Mouse (Mus musculus): ENCODE data around the gene 6030408B16Rik.

6030408B16Rik gene

DNA sequence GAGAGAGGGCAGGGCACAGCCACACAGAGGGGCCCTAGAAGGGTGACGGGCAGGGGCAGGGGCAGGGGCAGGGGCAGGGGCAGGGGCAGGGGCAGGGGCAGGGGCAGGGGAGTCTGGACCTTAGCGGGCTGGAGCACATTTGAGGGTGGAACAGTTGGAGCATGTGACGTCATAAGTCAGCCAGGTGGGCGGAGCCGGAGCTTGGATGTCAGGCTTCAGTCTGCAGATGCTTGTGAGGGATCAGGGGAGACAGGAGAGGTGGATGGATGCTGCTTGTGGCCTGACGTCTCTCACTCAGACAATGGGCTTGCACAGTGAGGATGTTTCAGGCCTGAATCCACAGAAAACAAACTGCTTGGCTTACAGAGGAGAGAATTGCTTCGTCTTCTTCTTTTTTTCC, 5.5 kb downstream of the 6030408B16Rik start:
- no peak for DNase-seq

DNA sequence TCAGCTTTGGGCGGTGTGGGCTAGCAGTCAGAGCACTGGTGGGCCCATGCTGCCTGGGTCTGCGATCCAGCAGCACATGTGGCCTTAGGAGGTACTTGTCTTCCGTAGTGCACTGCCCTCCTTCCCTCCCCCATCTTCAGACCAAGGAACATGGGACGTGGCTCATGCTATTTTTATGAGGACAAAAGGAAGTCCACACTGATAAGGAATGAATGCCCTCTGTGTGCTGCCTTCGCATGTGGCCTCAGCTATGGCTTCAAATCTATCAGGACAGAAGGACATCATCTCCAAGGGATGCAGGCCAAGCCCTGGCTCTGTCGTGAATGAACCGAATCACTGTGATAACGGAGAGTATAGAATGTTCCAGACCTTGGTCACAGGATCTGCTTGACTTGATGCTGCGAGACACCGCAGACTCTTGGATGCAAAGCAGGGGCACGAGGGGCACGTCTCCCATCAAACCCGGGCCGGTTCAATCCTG, 6.5 kb downstream of the 6030408B16Rik start:
- DNase-seq = no peak

DNA sequence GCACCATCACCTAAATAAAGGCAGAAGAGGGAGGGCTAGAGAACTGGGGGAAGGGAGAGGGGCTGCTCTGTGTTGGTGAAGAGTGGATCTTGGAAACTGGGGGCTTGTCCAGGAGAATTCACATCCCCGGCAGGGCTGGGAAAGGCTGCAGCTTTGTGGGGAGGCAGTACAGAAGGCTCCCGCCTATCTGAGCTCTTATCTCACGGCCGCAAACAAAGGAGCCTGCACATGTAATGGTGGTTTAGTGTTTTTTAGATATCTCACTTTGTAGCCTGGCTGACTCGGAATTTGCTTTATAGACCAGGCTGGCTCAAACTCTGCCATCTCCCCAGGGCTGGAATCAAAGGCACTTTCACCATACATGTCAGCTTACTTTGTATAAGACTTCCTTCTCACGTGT, 7.1 kb downstream of the 6030408B16Rik start:
- DNase-seq = no peak

DNA sequence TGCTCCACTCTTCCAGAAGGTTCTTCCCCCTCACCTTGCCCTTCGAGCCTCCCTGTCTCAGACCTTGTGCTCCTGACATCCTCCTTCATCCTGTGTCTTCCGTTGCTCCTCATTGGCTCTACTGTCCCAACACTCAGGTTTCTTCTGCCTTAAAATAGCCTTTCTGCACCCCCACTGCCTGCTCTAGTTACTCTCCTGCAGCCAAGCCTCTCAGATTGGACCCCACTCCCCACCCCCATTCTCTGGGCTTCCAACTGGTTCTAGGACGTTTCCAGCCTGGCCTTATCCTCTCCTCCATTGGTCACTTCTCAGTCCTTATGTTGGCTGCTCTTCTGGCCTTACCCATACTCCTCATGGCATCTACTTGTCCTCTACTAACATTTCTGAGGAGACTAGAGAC, 9.2 kb downstream of the 6030408B16Rik start:
- DNase-seq = no peak

DNA sequence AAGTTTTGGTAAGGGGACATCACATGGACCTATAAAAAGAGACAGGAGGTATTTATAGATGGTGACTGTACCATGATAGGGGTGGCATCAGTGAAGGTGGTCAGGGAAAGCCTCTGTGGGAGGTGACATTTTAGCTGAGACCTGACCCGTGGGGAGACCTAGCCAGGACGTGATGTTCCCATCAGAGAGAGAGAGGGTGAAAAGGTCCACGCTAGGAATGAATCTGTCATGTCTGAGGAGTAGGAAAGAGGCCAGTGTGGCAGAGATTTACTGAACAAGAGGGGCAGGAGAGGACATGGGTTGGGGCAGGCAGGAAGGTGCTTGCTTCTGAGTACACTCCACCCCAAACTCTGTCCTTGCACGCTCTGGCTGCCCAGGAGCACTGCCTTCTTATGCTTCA, 10.8 kb downstream of the 6030408B16Rik start:
- no peak for DNase-seq

- DNase-seq = peak; percentile 40
Measured at GRCm38 (mm10) chr15:101306459-101306858, 13.4 kb downstream of the 6030408B16Rik start.

- no peak for DNase-seq
Measured at GRCm38 (mm10) chr15:101308440-101309348, 15.7 kb downstream of the 6030408B16Rik start.

GRCm38 (mm10) chr15:101309493-101309892, 16.5 kb downstream of the 6030408B16Rik start:
- no peak for DNase-seq

- peak; percentile 48 for DNase-seq
Measured at GRCm38 (mm10) chr15:101311087-101311770, 18.2 kb downstream of the 6030408B16Rik start.

GRCm38 (mm10) chr15:101312006-101312405, 19.0 kb downstream of the 6030408B16Rik start:
- no peak for DNase-seq

- no peak for DNase-seq
Measured at GRCm38 (mm10) chr15:101315378-101315777, 22.4 kb downstream of the 6030408B16Rik start.

DNA sequence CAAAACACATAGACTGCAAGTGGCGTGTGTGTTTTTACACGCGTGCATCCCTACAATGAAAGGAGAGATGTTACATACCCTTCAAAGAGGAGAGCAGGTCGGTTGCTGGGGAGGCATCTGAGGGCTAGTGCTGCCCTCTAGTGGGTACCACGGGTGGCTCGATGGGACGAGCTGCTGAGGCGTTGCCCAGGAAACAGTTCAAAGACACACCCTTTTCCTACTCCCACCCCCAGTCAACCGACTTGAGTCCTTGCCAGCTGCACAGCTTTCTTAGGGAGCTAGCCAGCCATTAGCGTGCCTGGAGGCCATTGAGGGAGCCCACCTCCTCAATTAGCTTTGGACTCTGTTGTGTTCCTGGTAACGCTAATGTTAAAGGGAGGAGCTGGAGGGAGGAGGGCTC, 22.8 kb downstream of the 6030408B16Rik start:
- DNase-seq = peak; percentile 90

GRCm38 (mm10) chr15:101316279-101316912, 23.4 kb downstream of the 6030408B16Rik start:
- no peak for DNase-seq

GRCm38 (mm10) chr15:101316913-101317813, 24.2 kb downstream of the 6030408B16Rik start:
- no peak for DNase-seq

GRCm38 (mm10) chr15:101317814-101318500, 24.9 kb downstream of the 6030408B16Rik start:
- no peak for DNase-seq

GRCm38 (mm10) chr15:101318889-101319765, 26.1 kb downstream of the 6030408B16Rik start:
- DNase-seq = no peak

DNA sequence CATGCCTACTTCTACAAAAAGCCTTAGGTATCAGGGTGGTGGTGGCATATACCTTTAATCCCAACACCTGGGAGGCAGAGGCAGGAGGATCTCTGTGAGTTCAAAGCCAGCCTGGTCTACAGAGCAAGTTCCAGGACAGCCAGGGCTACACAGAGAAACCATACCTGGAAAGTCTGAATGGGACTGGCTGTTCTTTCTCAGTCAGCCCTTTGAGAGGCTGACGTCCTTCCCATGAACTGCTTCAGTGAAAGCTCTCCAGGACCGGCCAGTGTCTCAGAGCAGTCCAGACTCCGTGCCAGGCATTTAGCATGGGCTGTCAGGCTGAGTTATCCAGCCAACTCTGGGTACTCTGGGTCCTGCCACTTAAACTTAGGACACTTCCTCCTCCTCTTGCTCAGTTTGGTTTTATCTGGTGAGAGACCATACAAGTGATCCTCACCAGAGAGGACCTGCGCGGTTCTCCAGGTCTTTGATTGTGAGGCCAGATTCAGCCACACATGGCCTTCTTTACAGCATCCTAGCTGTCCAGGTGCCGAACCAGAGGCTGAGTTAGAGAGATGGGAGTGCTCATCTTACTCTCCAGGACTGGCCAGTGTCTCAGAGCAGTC, 27.1 kb downstream of the 6030408B16Rik start:
- no peak for DNase-seq

GRCm38 (mm10) chr15:101320618-101321041, 27.6 kb downstream of the 6030408B16Rik start:
- DNase-seq = no peak

DNA sequence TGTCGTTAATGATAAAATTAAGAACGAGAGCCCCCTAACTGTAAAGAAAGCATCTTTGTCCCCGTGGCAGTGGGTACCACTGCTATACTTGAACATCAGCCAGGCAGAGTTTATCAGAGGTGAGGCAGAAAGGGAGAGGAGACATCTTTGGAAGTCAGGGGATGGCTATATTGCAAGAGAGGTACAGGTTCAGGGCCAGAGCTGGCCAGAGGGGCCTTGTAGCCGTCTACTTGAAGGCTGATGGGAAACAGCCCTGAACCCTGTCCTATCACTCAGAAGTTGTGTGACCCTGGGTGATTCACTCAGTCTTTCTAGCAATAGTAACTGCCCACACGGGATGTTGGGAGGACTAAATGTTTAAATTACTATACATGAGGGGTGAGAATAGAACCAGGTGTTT, 28.1 kb downstream of the 6030408B16Rik start:
- no peak for DNase-seq

GRCm38 (mm10) chr15:101322106-101322505, 29.1 kb downstream of the 6030408B16Rik start:
- no peak for DNase-seq

Measured in right cerebral cortex, postnatal 25 days (tissue).